ENCODE assay signal across 8 mouse cellular contexts in the genomic region with DNA sequence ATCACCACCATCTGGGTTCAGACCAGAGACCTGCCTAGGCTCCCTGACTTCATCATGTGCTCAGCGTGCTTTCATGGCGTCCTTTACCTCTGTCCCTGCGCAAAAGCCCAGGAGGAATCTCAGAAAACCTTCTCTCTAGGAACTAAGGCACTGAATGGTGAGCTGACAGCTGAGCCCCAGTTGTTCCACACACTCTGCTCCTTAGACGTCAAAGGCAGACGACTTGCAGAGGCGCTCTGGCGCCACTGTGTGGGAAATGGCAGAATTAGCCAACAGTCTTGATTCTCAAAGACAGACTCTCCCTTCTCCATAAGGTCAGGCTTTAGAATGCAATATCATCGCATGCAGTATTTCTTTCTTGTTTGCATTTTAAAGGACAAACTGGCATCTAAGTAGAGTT. TPM values are rescaled to one million over a fixed set of nuclear protein-coding genes. Genes with fewer than 3 reads are reported as not detected.
A peak's percentile ranks its signal among the peaks of the same experiment; 100 is the strongest.
DNase-seq lines count a peak whose midpoint lies in the region; ATAC-seq and TF ChIP-seq lines count a peak whose summit lies in the region.

No protein-coding gene starts in this region.

- no peak overlapping the region for H3K4me3 ChIP-seq in embryonic facial prominence, embryonic 14.5 days (ENCODE audit: low read depth, low read length)
- no peak overlapping the region for H3K4me3 ChIP-seq in hindbrain, embryonic 10.5 days
- H3K4me3 ChIP-seq in layer of hippocampus, adult 2 months, result no peak overlapping the region; the same call in 1 of the 2 replicates
- H3K4me3 ChIP-seq in lung, postnatal 0 days (ENCODE audit: low read depth, low read length), result no peak overlapping the region

- peak; percentile 54 for DNase-seq in CD4-positive helper T cell, adult 2 months (ENCODE audit: low read depth, low spot score)
- DNase-seq in Patski (ENCODE audit: low read depth, low spot score), result no peak
- DNase-seq in embryonic facial prominence, embryonic 14.5 days (ENCODE audit: low spot score), result peak; percentile 90
- DNase-seq in hindbrain, embryonic 10.5 days (ENCODE audit: low spot score), result peak; percentile 66
- peak; percentile 28 to 48 for DNase-seq in layer of hippocampus, adult 2 months (ENCODE audit: low spot score in 2 of 2)
- peak; percentile 85 for DNase-seq in lung, postnatal 0 days (ENCODE audit: low spot score)
- peak; percentile 80 for DNase-seq in retina, embryonic 14.5 days (ENCODE audit: low spot score)
- peak; percentile 29 to 45 for DNase-seq in urinary bladder, postnatal 36 days (ENCODE audit: low spot score in 2 of 2)

- no peaks in the 10 kb centered on the region for H3K9me3 ChIP-seq in embryonic facial prominence, embryonic 14.5 days (ENCODE audit: control insufficient read depth, low read length)
- no peaks in the 10 kb centered on the region for H3K9me3 ChIP-seq in hindbrain, embryonic 10.5 days
- H3K9me3 ChIP-seq in lung, postnatal 0 days (ENCODE audit: low read length), result no peaks in the 10 kb centered on the region

- POLR2A ChIA-PET in Patski (lab: Charles Lee), result no interaction called here

- ATAC-seq in Patski, result no peak
- ATAC-seq in embryonic facial prominence, embryonic 14.5 days (ENCODE audit: low read depth), result peak; percentile 72
- peak; percentile 65 for ATAC-seq in lung, postnatal 0 days

- peak; percentile 87 for TF ChIP-seq CTCF in Patski (IDR thresholded peaks at IDR 0.05)
- peak; percentile 91 for TF ChIP-seq CTCF in layer of hippocampus, adult 2 months (conservative IDR thresholded peaks at IDR 0.05)
- TF ChIP-seq CTCF in lung, postnatal 0 days (IDR thresholded peaks at IDR 0.05), result peak; percentile 95

- H3K9ac ChIP-seq in embryonic facial prominence, embryonic 14.5 days (ENCODE audit: low read depth, low read length), result no peak overlapping the region
- no peak overlapping the region for H3K9ac ChIP-seq in lung, postnatal 0 days (replicated peaks; ENCODE audit: low read depth)

- H3K4me2 ChIP-seq in embryonic facial prominence, embryonic 14.5 days (ENCODE audit: low read depth, low read length), result no peak overlapping the region
- H3K4me2 ChIP-seq in lung, postnatal 0 days (replicated peaks; ENCODE audit: low read depth, low read length), result no peak overlapping the region

- peaks cover 19% of the 10 kb centered on the region for H3K36me3 ChIP-seq in embryonic facial prominence, embryonic 14.5 days (ENCODE audit: control insufficient read depth, insufficient read depth, low read length)
- H3K36me3 ChIP-seq in hindbrain, embryonic 10.5 days, result peaks cover 19% of the 10 kb centered on the region
- no peaks in the 10 kb centered on the region; the same call in 1 of the 2 replicates for H3K36me3 ChIP-seq in lung, postnatal 0 days (ENCODE audit: insufficient read depth, low read length)

- in situ Hi-C loops in Patski (cut with MboI; ENCODE audit: low pct_unique_long_range_greater_than_20kb), result loop anchor here (10.0 kb wide), 1 partner anchor 560 kb away; no protein-coding TSS in a partner anchor

- no peak for TF ChIP-seq EP300 in lung, postnatal 0 days (IDR thresholded peaks at IDR 0.05)

- H3K27me3 ChIP-seq in Patski, result no peaks in the 10 kb centered on the region
- H3K27me3 ChIP-seq in embryonic facial prominence, embryonic 14.5 days (replicated peaks; ENCODE audit: control insufficient read depth, insufficient read depth, low read length), result no peaks in the 10 kb centered on the region
- H3K27me3 ChIP-seq in hindbrain, embryonic 10.5 days (ENCODE audit: insufficient read depth, poor library complexity, severe bottlenecking), result no peaks in the 10 kb centered on the region
- no peaks in the 10 kb centered on the region for H3K27me3 ChIP-seq in lung, postnatal 0 days (replicated peaks; ENCODE audit: insufficient read depth, low read length)

- no peak overlapping the region for H3K27ac ChIP-seq in embryonic facial prominence, embryonic 14.5 days (replicated peaks; ENCODE audit: low read depth, low read length)
- 0 out of 2 replicates have a peak overlapping the region, but pooled peaks have one; percentile 23 for H3K27ac ChIP-seq in hindbrain, embryonic 10.5 days
- H3K27ac ChIP-seq in layer of hippocampus, adult 2 months, result no peak overlapping the region
- H3K27ac ChIP-seq in lung, postnatal 0 days (ENCODE audit: low read length), result no peak overlapping the region

- H3K4me1 ChIP-seq in embryonic facial prominence, embryonic 14.5 days (ENCODE audit: control insufficient read depth, insufficient read depth, low read length), result no peaks in the 10 kb centered on the region
- peaks cover 14% of the 10 kb centered on the region for H3K4me1 ChIP-seq in hindbrain, embryonic 10.5 days (replicated peaks)
- H3K4me1 ChIP-seq in lung, postnatal 0 days (ENCODE audit: insufficient read depth, low read depth, low read length), result no peaks in the 10 kb centered on the region

- WGBS in embryonic facial prominence, embryonic 14.5 days, result 16% methylated on average over 8 of the region's 8 CpGs
- 17% methylated on average over 8 of the region's 8 CpGs for WGBS in hindbrain, embryonic 10.5 days
- 14% methylated on average over 8 of the region's 8 CpGs for WGBS in lung, postnatal 0 days

- CTCF ChIA-PET in Patski (lab: Charles Lee), result interaction anchor here (0.7 to 2.0 kb wide), 8 partner anchors 9 to 271 kb away, joined by 3 to 9 read pairs (median 3); no protein-coding TSS in a partner anchor

RNA-seq across cellular contexts. Expression of a gene that starts 9.6 kb away (rescaled TPM):
- polyA plus RNA-seq in Patski (2021), result 33.6 TPM
- 243 and 256 TPM in 2 replicates for polyA plus RNA-seq in embryonic facial prominence, embryonic 14.5 days (2014; fragmentation: Nextera tagmentation; extraction: Ambion mirVana)
- polyA plus RNA-seq in hindbrain, embryonic 10.5 days (2016; fragmentation: Nextera tagmentation; extraction: Ambion mirVana), result 149 and 182 TPM in 2 replicates
- total RNA-seq in layer of hippocampus, adult 2 months (2021), result 10 to 100 TPM; 13.9 to 16.6 TPM
- polyA plus RNA-seq in lung, postnatal 0 days (2015; fragmentation: Nextera tagmentation; extraction: Ambion mirVana), result 99.9 and 101 TPM in 2 replicates

RNA-seq across cellular contexts. Expression of a gene that starts 13.3 kb away (rescaled TPM):
- polyA plus RNA-seq in Patski (2021), result not detected
- 0.21 and 0.26 TPM in 2 replicates for polyA plus RNA-seq in embryonic facial prominence, embryonic 14.5 days (2014; fragmentation: Nextera tagmentation; extraction: Ambion mirVana)
- polyA plus RNA-seq in hindbrain, embryonic 10.5 days (2016; fragmentation: Nextera tagmentation; extraction: Ambion mirVana), result 0.25 TPM in 1 of 2 replicates, not detected in the other
- total RNA-seq in layer of hippocampus, adult 2 months (2021), result under 1 TPM; 0.77 to 0.93 TPM
- polyA plus RNA-seq in lung, postnatal 0 days (2015; fragmentation: Nextera tagmentation; extraction: Ambion mirVana), result 0.10 and 0.18 TPM in 2 replicates

RNA-seq across cellular contexts. Expression of a gene that starts 14.9 kb away (rescaled TPM):
- polyA plus RNA-seq in Patski (2021), result not detected
- 2.2 and 2.6 TPM in 2 replicates for polyA plus RNA-seq in embryonic facial prominence, embryonic 14.5 days (2014; fragmentation: Nextera tagmentation; extraction: Ambion mirVana)
- polyA plus RNA-seq in hindbrain, embryonic 10.5 days (2016; fragmentation: Nextera tagmentation; extraction: Ambion mirVana), result 7.0 and 12.1 TPM in 2 replicates
- under 1 TPM; 0.32 to 0.44 TPM for total RNA-seq in layer of hippocampus, adult 2 months (2021)
- 1.9 and 2.2 TPM in 2 replicates for polyA plus RNA-seq in lung, postnatal 0 days (2015; fragmentation: Nextera tagmentation; extraction: Ambion mirVana)

RNA-seq across cellular contexts. Expression of a gene that starts 27.8 kb away (rescaled TPM):
- 12.3 TPM for polyA plus RNA-seq in Patski (2021)
- polyA plus RNA-seq in embryonic facial prominence, embryonic 14.5 days (2014; fragmentation: Nextera tagmentation; extraction: Ambion mirVana), result 28.1 and 31.4 TPM in 2 replicates
- 42.0 and 43.5 TPM in 2 replicates for polyA plus RNA-seq in hindbrain, embryonic 10.5 days (2016; fragmentation: Nextera tagmentation; extraction: Ambion mirVana)
- total RNA-seq in layer of hippocampus, adult 2 months (2021), result 10 to 100 TPM; 30.5 to 31.9 TPM
- 16.9 and 21.1 TPM in 2 replicates for polyA plus RNA-seq in lung, postnatal 0 days (2015; fragmentation: Nextera tagmentation; extraction: Ambion mirVana)

RNA-seq across cellular contexts. Expression of a gene that starts 28.0 kb away (rescaled TPM):
- polyA plus RNA-seq in Patski (2021), result 45.3 TPM
- 98.7 and 100 TPM in 2 replicates for polyA plus RNA-seq in embryonic facial prominence, embryonic 14.5 days (2014; fragmentation: Nextera tagmentation; extraction: Ambion mirVana)
- 16.1 and 18.2 TPM in 2 replicates for polyA plus RNA-seq in hindbrain, embryonic 10.5 days (2016; fragmentation: Nextera tagmentation; extraction: Ambion mirVana)
- total RNA-seq in layer of hippocampus, adult 2 months (2021), result 1 to 10 TPM; 9.6 to 9.9 TPM
- polyA plus RNA-seq in lung, postnatal 0 days (2015; fragmentation: Nextera tagmentation; extraction: Ambion mirVana), result 29.4 and 32.2 TPM in 2 replicates
